Mouse (Mus musculus): ENCODE measurements around the gene Nasp. TPM values are rescaled to one million over a fixed set of nuclear protein-coding genes. Genes with fewer than 3 reads are reported as not detected.

The Nasp gene
- polyA plus RNA-seq, 1 experiment from 2014 or later: 49.4 TPM

- in situ Hi-C loops (cut with MboI; ENCODE audit: low pct_unique_long_range_greater_than_20kb): no loop called here
- no peak for ATAC-seq
- H3K27me3 ChIP-seq: no peaks in the 10 kb centered on the region
- ChIA-PET CTCF (interaction anchor here (1.4 kb wide), 1 partner anchor 27 kb away, joined by 3 read pairs; the partner anchor contains the start of gene Prdx1), POLR2A (interaction anchor here (0.7 kb wide), 1 partner anchor 171 kb away, joined by 3 read pairs; no protein-coding TSS in a partner anchor)
- no peak for TF ChIP-seq CTCF (IDR thresholded peaks at IDR 0.05)
- DNase-seq (ENCODE audit: low read depth, low spot score): no peak
Observed at GRCm38 (mm10) chr4:116657971-116658370, 30.2 kb upstream of the Nasp start.

- ATAC-seq: no peak
- TF ChIP-seq CTCF (IDR thresholded peaks at IDR 0.05): no peak
- DNase-seq (ENCODE audit: low read depth, low spot score): no peak
- no peaks in the 10 kb centered on the region for H3K27me3 ChIP-seq
- in situ Hi-C loops (cut with MboI; ENCODE audit: low pct_unique_long_range_greater_than_20kb): no loop called here
- ChIA-PET CTCF (no interaction called here), POLR2A (no interaction called here)
Observed at GRCm38 (mm10) chr4:116655658-116656057, 27.9 kb upstream of the Nasp start.

- in situ Hi-C loops (cut with MboI; ENCODE audit: low pct_unique_long_range_greater_than_20kb): no loop called here
- CTCF ChIA-PET: no interaction called here
- POLR2A ChIA-PET: no interaction called here
- no peaks in the 10 kb centered on the region for H3K27me3 ChIP-seq
- TF ChIP-seq CTCF (IDR thresholded peaks at IDR 0.05): no peak
- ATAC-seq (no peak), DNase-seq (ENCODE audit: low read depth, low spot score) (no peak)
Observed at GRCm38 (mm10) chr4:116655100-116655499, 27.4 kb upstream of the Nasp start.

GRCm38 (mm10) chr4:116653228-116653627 is 25.5 kb upstream of the Nasp start:
- DNase-seq (ENCODE audit: low read depth, low spot score): no peak
- CTCF ChIA-PET: no interaction called here

GRCm38 (mm10) chr4:116651797-116652135 is 24.0 kb upstream of the Nasp start:
- H3K27me3 ChIP-seq: no peaks in the 10 kb centered on the region
- ATAC-seq: no peak
- no peak for TF ChIP-seq CTCF (IDR thresholded peaks at IDR 0.05)
- ChIA-PET POLR2A (interaction anchor here (0.7 to 1.4 kb wide), 3 partner anchors 15 to 37 kb away, joined by 3 to 6 read pairs (median 3); partner anchors contain the start of gene Prdx1), CTCF (interaction anchor here (1.3 to 1.4 kb wide), 2 partner anchors 8 to 10 kb away, joined by 3 to 6 read pairs; no protein-coding TSS in a partner anchor)
- DNase-seq (ENCODE audit: low read depth, low spot score): no peak
- in situ Hi-C loops (cut with MboI; ENCODE audit: low pct_unique_long_range_greater_than_20kb): no loop called here

More at GRCm38 (mm10) chr4:116653228-116653627, 25.5 kb upstream of the Nasp start:
- no peak for ATAC-seq
- POLR2A ChIA-PET: interaction anchor here (1.4 kb wide), 1 partner anchor 35 kb away, joined by 3 read pairs; no protein-coding TSS in a partner anchor
- no peaks in the 10 kb centered on the region for H3K27me3 ChIP-seq
- no peak for TF ChIP-seq CTCF (IDR thresholded peaks at IDR 0.05)
- in situ Hi-C loops (cut with MboI; ENCODE audit: low pct_unique_long_range_greater_than_20kb): no loop called here

- DNase-seq (ENCODE audit: low read depth, low spot score) (no peak), ATAC-seq (peak; percentile 76)
- TF ChIP-seq CTCF (IDR thresholded peaks at IDR 0.05): no peak
- CTCF ChIA-PET: interaction anchor here (1.3 to 1.4 kb wide), 2 partner anchors 9 to 10 kb away, joined by 3 to 6 read pairs; no protein-coding TSS in a partner anchor
- POLR2A ChIA-PET: interaction anchor here (0.5 to 1.4 kb wide), 4 partner anchors 10 to 34 kb away, joined by 3 to 6 read pairs (median 3); partner anchors contain the start of gene Prdx1
- H3K27me3 ChIP-seq: no peaks in the 10 kb centered on the region
- in situ Hi-C loops (cut with MboI; ENCODE audit: low pct_unique_long_range_greater_than_20kb): no loop called here
Observed at GRCm38 (mm10) chr4:116650924-116651796, 23.4 kb upstream of the Nasp start, which contains the start of gene Akr1a1. Akr1a1 (minus strand) TSS chr4:116651680.

GRCm38 (mm10) chr4:116650365-116650764 is 22.6 kb upstream of the Nasp start:
- ChIA-PET POLR2A (interaction anchor here (0.5 to 1.7 kb wide), 4 partner anchors 9 to 36 kb away, joined by 3 to 6 read pairs (median 4); partner anchors contain the start of gene Prdx1), CTCF (interaction anchor here (1.4 kb wide), 1 partner anchor 11 kb away, joined by 6 read pairs; no protein-coding TSS in a partner anchor)
- H3K27me3 ChIP-seq: no peaks in the 10 kb centered on the region
- DNase-seq (ENCODE audit: low read depth, low spot score) (no peak), ATAC-seq (no peak)
- no peak for TF ChIP-seq CTCF (IDR thresholded peaks at IDR 0.05)
- in situ Hi-C loops (cut with MboI; ENCODE audit: low pct_unique_long_range_greater_than_20kb): no loop called here

GRCm38 (mm10) chr4:116649411-116649810 is 21.7 kb upstream of the Nasp start:
- ChIA-PET POLR2A (interaction anchor here (1.2 to 1.7 kb wide), 2 partner anchors 37 to 348 kb away, joined by 3 to 6 read pairs; partner anchors contain the start of gene Prdx1), CTCF (no interaction called here)
- ATAC-seq (no peak), DNase-seq (ENCODE audit: low read depth, low spot score) (no peak)
- in situ Hi-C loops (cut with MboI; ENCODE audit: low pct_unique_long_range_greater_than_20kb): loop anchor here (10.0 kb wide), 1 partner anchor 45 kb away; no protein-coding TSS in a partner anchor
- no peaks in the 10 kb centered on the region for H3K27me3 ChIP-seq
- no peak for TF ChIP-seq CTCF (IDR thresholded peaks at IDR 0.05)

- in situ Hi-C loops (cut with MboI; ENCODE audit: low pct_unique_long_range_greater_than_20kb): loop anchor here (10.0 kb wide), 1 partner anchor 49 kb away; no protein-coding TSS in a partner anchor
- CTCF ChIA-PET: interaction anchor here (1.0 to 1.3 kb wide), 3 partner anchors 10 to 60 kb away, joined by 3 to 4 read pairs (median 4); partner anchors contain the start of gene Prdx1
- no peak for TF ChIP-seq CTCF (IDR thresholded peaks at IDR 0.05)
- no peaks in the 10 kb centered on the region for H3K27me3 ChIP-seq
- ATAC-seq (no peak), DNase-seq (ENCODE audit: low read depth, low spot score) (no peak)
- POLR2A ChIA-PET: interaction anchor here (1.6 kb wide), 1 partner anchor 40 kb away, joined by 4 read pairs; no protein-coding TSS in a partner anchor
Observed at GRCm38 (mm10) chr4:116645624-116646023, 17.9 kb upstream of the Nasp start.

GRCm38 (mm10) chr4:116644326-116644725 is 16.6 kb upstream of the Nasp start:
- in situ Hi-C loops (cut with MboI; ENCODE audit: low pct_unique_long_range_greater_than_20kb): loop anchor here (10.0 kb wide), 1 partner anchor 50 kb away; no protein-coding TSS in a partner anchor
- H3K27me3 ChIP-seq: no peaks in the 10 kb centered on the region
- CTCF ChIA-PET: interaction anchor here (0.9 to 1.6 kb wide), 5 partner anchors 12 to 44 kb away, joined by 3 to 6 read pairs (median 4); partner anchors contain the start of gene Prdx1
- DNase-seq (ENCODE audit: low read depth, low spot score): no peak
- ATAC-seq: no peak
- POLR2A ChIA-PET: interaction anchor here (0.6 to 1.6 kb wide), 3 partner anchors 32 to 46 kb away, joined by 4 read pairs; no protein-coding TSS in a partner anchor
- TF ChIP-seq CTCF (IDR thresholded peaks at IDR 0.05): peak; percentile 51
